Mouse (Mus musculus) liver, embryonic 11.5 days (tissue): ENCODE measurements around the gene Mfsd13b. TPM values are rescaled to one million over a fixed set of nuclear protein-coding genes. Genes with fewer than 3 reads are reported as not detected.

Experiments
- polyA plus RNA-seq: library from polyadenylated mRNA; unstranded; fragments of >200 nt; fragmentation: Nextera tagmentation; extraction: Ambion mirVana; gene quantifications from 2 replicates; pipeline ENCODE4 v1.2.1, GENCODE M21; 2014

Mfsd13b gene
- polyA plus RNA-seq, 1 experiment from 2014 or later = 0.38 TPM

Other genes starting within 250 kb of the Mfsd13b start
- gene Vwa3a, start 243.2 kb upstream of the Mfsd13b start, polyA plus RNA-seq = 0.08 TPM in 1 of 2 replicates, not detected in the other
- gene Gm5737, start 170.1 kb upstream of the Mfsd13b start, polyA plus RNA-seq = not detected in 2 replicates
- 21.2 and 23.2 TPM in 2 replicates for gene Eef2k, start 139.7 kb upstream of the Mfsd13b start, polyA plus RNA-seq
- 30.0 and 31.3 TPM in 2 replicates for gene Polr3e, start 64.8 kb upstream of the Mfsd13b start, polyA plus RNA-seq
- 16.3 and 17.3 TPM in 2 replicates for gene Cdr2, start 197 bp upstream of the Mfsd13b start, polyA plus RNA-seq
- gene Mettl9, start 51.9 kb downstream of the Mfsd13b start, polyA plus RNA-seq = 105 and 112 TPM in 2 replicates
- 8.4 and 10.2 TPM in 2 replicates for gene Igsf6, start 92.1 kb downstream of the Mfsd13b start, polyA plus RNA-seq
- 0.16 TPM in 1 of 2 replicates, not detected in the other for gene Otoa, start 99.1 kb downstream of the Mfsd13b start, polyA plus RNA-seq